Mouse (Mus musculus): Measurements from ENCODE around the gene Tmem98. TPM values are rescaled to one million over a fixed set of nuclear protein-coding genes. Genes with fewer than 3 reads are reported as not detected.
A peak's percentile ranks its signal among the peaks of the same experiment; 100 is the strongest.

The Tmem98 gene
- polyA plus RNA-seq, 1 experiment from 2014 or later, result 115 TPM

DNA sequence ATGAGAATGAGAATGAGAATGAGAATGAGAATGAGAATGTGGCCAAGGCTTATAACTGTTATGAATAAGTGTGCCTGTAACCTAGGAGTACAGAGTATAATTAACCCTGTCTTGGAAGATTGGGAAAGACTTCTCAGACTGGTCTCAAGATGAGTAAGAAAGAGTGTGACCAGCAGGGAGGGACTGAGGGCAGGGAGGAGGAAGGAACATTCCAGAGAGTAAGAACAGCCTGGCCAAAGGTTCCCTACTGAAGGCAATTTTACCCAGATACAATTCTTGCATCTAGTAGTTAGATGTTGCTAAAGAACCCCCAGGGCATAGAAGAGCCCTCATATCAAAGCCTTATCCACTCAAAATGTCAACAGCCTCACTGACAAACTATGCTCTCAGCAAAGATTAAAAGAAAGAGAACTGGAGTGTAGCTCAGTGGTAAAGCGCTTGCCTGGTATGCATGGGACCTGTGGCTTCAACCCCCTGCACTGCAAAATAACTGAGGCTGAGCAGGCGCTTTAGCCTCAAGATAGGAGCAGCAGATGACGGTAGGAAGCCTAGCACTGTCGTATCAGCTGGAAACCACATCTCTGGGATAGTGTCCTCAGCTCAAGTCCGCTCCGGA, 37.3 kb upstream of the Tmem98 start:
- no peaks in the 10 kb centered on the region for H3K36me3 ChIP-seq (ENCODE audit: control insufficient read depth, insufficient read depth, low read length)

DNA sequence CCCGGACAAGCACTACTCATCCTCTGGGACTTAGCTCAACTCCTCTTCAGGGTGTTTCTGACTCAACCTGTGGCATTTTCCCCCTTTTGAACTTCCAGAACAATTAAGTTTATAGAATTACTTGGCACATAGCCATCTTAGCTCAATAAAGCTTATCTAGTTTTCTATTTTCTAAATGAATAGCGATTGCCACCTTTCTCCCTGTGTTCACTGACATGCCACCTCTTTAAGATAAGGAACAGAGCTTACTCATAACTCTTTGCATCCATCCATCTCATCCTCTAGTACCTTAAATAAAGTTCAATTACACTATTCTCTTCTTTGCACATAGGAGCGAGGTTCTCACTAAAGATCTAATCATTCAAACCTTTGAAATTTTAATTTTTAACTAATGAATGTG, 34.4 kb upstream of the Tmem98 start:
- H3K27me3 ChIP-seq (ENCODE audit: control insufficient read depth, insufficient read depth, low read length), result no peaks in the 10 kb centered on the region
- H3K4me2 ChIP-seq (replicated peaks; ENCODE audit: low read depth, low read length), result no peak overlapping the region
- peaks cover 10% of the 10 kb centered on the region for H3K4me1 ChIP-seq (ENCODE audit: control insufficient read depth, insufficient read depth, low read length)
- no peaks in the 10 kb centered on the region for H3K9me3 ChIP-seq (ENCODE audit: control insufficient read depth, low read length)
- no peak overlapping the region for H3K9ac ChIP-seq (ENCODE audit: low read depth, low read length)
- H3K4me3 ChIP-seq (ENCODE audit: low read length), result no peak overlapping the region
- no peak for ATAC-seq (ENCODE audit: low FRiP score, low TSS enrichment)
- H3K27ac ChIP-seq (ENCODE audit: low read depth, low read length), result no peak overlapping the region
- H3K36me3 ChIP-seq (ENCODE audit: control insufficient read depth, insufficient read depth, low read length), result no peaks in the 10 kb centered on the region
- WGBS, result 86% methylated on average over 3 of the region's 3 CpGs

More for the DNA sequence above, 37.3 kb upstream of the Tmem98 start:
- H3K4me1 ChIP-seq (ENCODE audit: control insufficient read depth, insufficient read depth, low read length), result peaks cover 10% of the 10 kb centered on the region
- no peak overlapping the region for H3K4me3 ChIP-seq (ENCODE audit: low read length)
- no peak for ATAC-seq (ENCODE audit: low FRiP score, low TSS enrichment)
- no peak overlapping the region for H3K9ac ChIP-seq (ENCODE audit: low read depth, low read length)
- no peaks in the 10 kb centered on the region for H3K9me3 ChIP-seq (ENCODE audit: control insufficient read depth, low read length)
- 85% methylated on average over 6 of the region's 6 CpGs for WGBS
- no peak overlapping the region for H3K4me2 ChIP-seq (replicated peaks; ENCODE audit: low read depth, low read length)
- H3K27me3 ChIP-seq (ENCODE audit: control insufficient read depth, insufficient read depth, low read length), result no peaks in the 10 kb centered on the region
- H3K27ac ChIP-seq (ENCODE audit: low read depth, low read length), result no peak overlapping the region

DNA sequence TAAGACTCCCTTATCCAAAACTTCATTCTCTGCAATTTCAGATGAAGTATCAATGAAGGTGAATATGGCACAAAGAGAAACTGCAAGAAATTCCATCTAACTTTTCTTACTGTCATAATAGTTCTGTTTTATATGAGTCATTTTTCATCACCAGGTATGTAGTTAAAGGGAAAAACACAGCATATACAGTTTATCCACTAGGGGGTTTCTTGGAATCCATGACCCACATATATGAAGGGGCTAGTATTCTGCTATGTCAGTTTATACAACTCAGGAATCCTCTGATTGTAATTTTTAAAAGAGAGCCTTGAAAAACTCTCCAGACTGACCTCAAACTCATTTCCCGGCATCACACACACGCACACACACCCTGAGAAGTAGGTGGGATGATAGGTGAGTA, 32.3 kb upstream of the Tmem98 start:
- no peak for ATAC-seq (ENCODE audit: low FRiP score, low TSS enrichment)
- Histone ChIP-seq H3K4me2 (replicated peaks; ENCODE audit: low read depth, low read length) (no peak overlapping the region), H3K36me3 (ENCODE audit: control insufficient read depth, insufficient read depth, low read length) (no peaks in the 10 kb centered on the region), H3K9me3 (ENCODE audit: control insufficient read depth, low read length) (no peaks in the 10 kb centered on the region), H3K27ac (ENCODE audit: low read depth, low read length) (no peak overlapping the region), H3K4me1 (ENCODE audit: control insufficient read depth, insufficient read depth, low read length) (no peaks in the 10 kb centered on the region), H3K4me3 (ENCODE audit: low read length) (no peak overlapping the region), H3K27me3 (ENCODE audit: control insufficient read depth, insufficient read depth, low read length) (no peaks in the 10 kb centered on the region), H3K9ac (ENCODE audit: low read depth, low read length) (no peak overlapping the region)
- 90% methylated on average over 2 of the region's 2 CpGs for WGBS

DNA sequence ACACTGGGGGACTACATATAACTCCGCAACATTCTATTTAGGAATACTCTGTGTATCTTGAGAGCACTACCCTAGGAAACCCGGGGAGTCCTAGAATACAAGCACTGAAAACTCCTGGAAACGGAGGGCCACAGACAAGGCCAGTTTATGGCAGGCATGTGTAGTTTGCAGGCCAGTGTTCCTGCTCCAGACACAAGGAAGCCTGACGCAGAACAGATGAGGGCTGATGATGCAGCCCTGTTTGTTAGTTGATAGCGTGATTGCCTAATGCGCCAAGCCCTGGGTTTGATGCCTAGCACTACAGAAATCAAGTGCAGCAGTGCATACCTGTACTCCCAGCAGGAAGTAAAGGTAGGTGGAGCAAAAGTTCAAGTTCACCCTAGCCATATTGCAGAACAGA, 31.8 kb upstream of the Tmem98 start:
- no peak overlapping the region for H3K4me3 ChIP-seq (ENCODE audit: low read length)
- H3K9me3 ChIP-seq (ENCODE audit: control insufficient read depth, low read length), result no peaks in the 10 kb centered on the region
- H3K9ac ChIP-seq (ENCODE audit: low read depth, low read length), result no peak overlapping the region
- H3K4me1 ChIP-seq (ENCODE audit: control insufficient read depth, insufficient read depth, low read length), result no peaks in the 10 kb centered on the region
- H3K36me3 ChIP-seq (ENCODE audit: control insufficient read depth, insufficient read depth, low read length), result no peaks in the 10 kb centered on the region
- no peak for ATAC-seq (ENCODE audit: low FRiP score, low TSS enrichment)
- no peak overlapping the region for H3K4me2 ChIP-seq (replicated peaks; ENCODE audit: low read depth, low read length)
- WGBS, result 67% methylated on average over 6 of the region's 6 CpGs
- H3K27me3 ChIP-seq (ENCODE audit: control insufficient read depth, insufficient read depth, low read length), result no peaks in the 10 kb centered on the region
- no peak overlapping the region for H3K27ac ChIP-seq (ENCODE audit: low read depth, low read length)

DNA sequence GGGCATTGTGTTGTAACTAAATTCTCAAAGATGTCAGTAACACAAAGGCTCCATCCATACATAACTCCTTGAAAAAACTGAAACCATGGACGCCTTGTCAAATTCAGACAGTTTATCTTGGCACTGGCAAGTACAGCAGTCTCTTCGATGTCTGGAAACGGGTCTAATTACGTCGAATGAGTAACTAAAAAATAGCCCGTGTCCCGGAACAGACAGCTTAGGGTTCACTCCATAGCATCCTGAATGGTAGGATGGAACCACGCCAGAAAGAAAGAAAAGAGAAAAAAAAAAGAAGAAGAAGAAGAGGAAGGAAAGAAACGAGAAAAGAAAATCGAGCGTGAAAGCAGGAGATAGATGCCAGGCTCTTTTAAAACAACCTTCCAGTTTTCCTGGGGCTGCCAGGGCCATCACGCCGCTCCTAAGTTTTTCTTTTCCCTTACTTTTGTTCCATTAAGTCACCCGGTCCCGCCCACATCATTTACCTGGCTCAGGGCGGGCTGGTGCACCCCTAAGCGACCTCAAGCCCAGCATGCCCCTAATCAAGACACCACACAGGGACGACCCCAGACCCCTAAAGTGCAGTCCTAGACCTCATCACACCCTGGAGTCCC, 31.0 kb upstream of the Tmem98 start:
- Histone ChIP-seq H3K36me3 (ENCODE audit: control insufficient read depth, insufficient read depth, low read length) (no peaks in the 10 kb centered on the region), H3K4me3 (ENCODE audit: low read length) (peak overlapping the region; percentile 76), H3K4me2 (replicated peaks; ENCODE audit: low read depth, low read length) (peak overlapping the region; percentile 87), H3K27me3 (ENCODE audit: control insufficient read depth, insufficient read depth, low read length) (no peaks in the 10 kb centered on the region), H3K4me1 (ENCODE audit: control insufficient read depth, insufficient read depth, low read length) (0 out of 2 replicates have a peak, but pooled peaks cover 6% of the 10 kb centered on the region), H3K27ac (ENCODE audit: low read depth, low read length) (no peak overlapping the region), H3K9me3 (ENCODE audit: control insufficient read depth, low read length) (no peaks in the 10 kb centered on the region), H3K9ac (ENCODE audit: low read depth, low read length) (peak overlapping the region; percentile 76)
- ATAC-seq (ENCODE audit: low FRiP score, low TSS enrichment), result no peak
- 4% methylated on average over 18 of the region's 18 CpGs for WGBS

DNA sequence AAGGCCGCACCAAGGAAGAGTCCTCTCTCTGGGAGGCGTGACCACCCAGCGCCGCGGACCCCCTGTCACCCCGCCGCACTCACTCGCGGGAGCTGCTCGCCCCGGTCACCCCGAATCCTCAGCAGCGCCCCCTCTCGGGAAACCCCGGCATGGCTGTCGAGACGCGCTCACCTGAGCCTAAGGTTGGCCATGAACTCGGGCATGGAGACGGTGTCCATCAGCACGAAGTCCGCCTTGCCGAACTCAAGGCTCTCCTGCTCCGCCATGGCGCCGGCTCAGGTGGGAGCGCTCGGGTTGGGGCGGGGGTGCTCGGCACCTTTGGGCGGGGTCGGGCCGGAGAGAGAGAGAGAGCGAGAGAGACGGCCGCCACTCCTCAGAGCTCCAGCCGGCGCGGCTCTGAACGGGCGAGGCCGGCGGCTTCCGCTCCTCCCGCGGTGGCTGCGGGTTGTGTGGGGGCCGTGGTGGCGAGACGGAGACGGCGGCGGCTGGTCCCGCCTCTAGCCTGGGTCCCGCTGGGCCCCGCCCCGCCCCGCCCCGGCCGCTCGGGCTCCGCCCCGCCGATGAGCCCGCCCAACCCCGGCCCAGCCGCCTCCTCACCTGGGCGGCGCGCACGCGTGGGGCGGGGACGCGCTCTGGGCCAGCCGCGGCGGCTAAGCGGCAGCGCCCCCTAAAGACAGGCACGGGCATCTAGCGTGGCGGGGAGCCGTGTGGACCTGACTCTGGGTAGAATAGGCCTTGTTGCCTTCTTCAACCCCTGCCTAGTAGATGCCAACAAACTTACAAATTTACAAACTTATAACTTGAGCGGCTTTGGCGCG, 30.2 kb upstream of the Tmem98 start, which contains the start of gene Myo1d:
Myo1d (minus strand) TSS at position 499 of the 818 bp plus-strand sequence.
- Histone ChIP-seq H3K9me3 (ENCODE audit: control insufficient read depth, low read length) (no peaks in the 10 kb centered on the region), H3K4me1 (ENCODE audit: control insufficient read depth, insufficient read depth, low read length) (0 out of 2 replicates have a peak, but pooled peaks cover 7% of the 10 kb centered on the region), H3K36me3 (ENCODE audit: control insufficient read depth, insufficient read depth, low read length) (no peaks in the 10 kb centered on the region), H3K4me2 (replicated peaks; ENCODE audit: low read depth, low read length) (peak within 1 kb of the TSS; percentile 87), H3K9ac (ENCODE audit: low read depth, low read length) (peak within 1 kb of the TSS; percentile 76), H3K27me3 (ENCODE audit: control insufficient read depth, insufficient read depth, low read length) (no peaks in the 10 kb centered on the region), H3K4me3 (ENCODE audit: low read length) (peak within 1 kb of the TSS; percentile 76), H3K27ac (ENCODE audit: low read depth, low read length) (peak within 1 kb of the TSS; percentile 65; the same call in 1 of the 2 replicates)
- ATAC-seq (ENCODE audit: low FRiP score, low TSS enrichment), result peak; percentile 95
- 1% methylated on average over 71 of the region's 87 CpGs for WGBS

DNA sequence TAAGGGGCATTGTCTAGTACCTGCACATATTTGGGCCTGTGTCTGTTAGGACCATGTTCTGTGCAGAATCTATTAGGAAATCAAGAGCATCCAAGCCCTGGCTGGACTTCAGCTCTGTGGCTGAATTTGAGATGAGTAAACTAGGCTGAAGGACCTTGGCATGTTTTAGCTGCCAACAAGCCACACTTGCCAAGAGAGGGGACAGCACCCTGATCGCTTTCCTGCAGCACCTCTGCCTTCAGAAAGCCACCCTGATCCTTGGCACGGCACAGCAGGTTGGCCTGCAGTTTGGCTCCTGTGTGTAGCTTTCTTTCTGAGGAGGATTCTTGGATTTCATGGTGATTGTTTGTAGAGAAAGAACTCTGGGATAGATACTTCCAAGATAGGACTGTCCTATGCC, 28.4 kb upstream of the Tmem98 start:
- no peak for ATAC-seq (ENCODE audit: low FRiP score, low TSS enrichment)
- H3K27ac ChIP-seq (ENCODE audit: low read depth, low read length), result no peak overlapping the region
- H3K9me3 ChIP-seq (ENCODE audit: control insufficient read depth, low read length), result no peaks in the 10 kb centered on the region
- no peak overlapping the region for H3K4me2 ChIP-seq (replicated peaks; ENCODE audit: low read depth, low read length)
- 0 out of 2 replicates have a peak, but pooled peaks cover 7% of the 10 kb centered on the region for H3K4me1 ChIP-seq (ENCODE audit: control insufficient read depth, insufficient read depth, low read length)
- no peak overlapping the region for H3K9ac ChIP-seq (ENCODE audit: low read depth, low read length)
- no peaks in the 10 kb centered on the region for H3K27me3 ChIP-seq (ENCODE audit: control insufficient read depth, insufficient read depth, low read length)
- WGBS, result 98% methylated on average over 2 of the region's 2 CpGs
- H3K4me3 ChIP-seq (ENCODE audit: low read length), result no peak overlapping the region
- no peaks in the 10 kb centered on the region for H3K36me3 ChIP-seq (ENCODE audit: control insufficient read depth, insufficient read depth, low read length)

DNA sequence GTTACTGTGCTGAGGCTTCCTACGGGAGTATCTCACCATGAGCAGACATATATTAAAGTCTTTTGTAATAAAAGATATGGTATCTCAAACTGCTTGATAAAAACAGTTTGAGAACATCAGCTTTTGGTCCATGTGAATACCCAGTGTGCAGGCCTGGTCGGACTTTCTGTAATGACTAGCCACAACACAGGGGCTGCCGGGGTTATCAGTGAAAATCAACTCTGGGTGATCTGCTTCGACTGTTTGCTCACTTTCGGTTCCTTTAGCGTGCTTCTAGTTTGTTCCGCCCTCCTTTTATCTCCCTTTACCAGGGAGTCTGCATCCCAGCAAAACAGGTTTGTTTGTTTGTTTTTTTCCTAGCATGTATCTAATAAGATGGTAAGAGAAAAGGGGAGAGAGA, 26.5 kb upstream of the Tmem98 start:
- no peak overlapping the region for H3K4me3 ChIP-seq (ENCODE audit: low read length)
- H3K27ac ChIP-seq (ENCODE audit: low read depth, low read length), result peak overlapping the region; percentile 47; the same call in 1 of the 2 replicates
- H3K4me2 ChIP-seq (replicated peaks; ENCODE audit: low read depth, low read length), result no peak overlapping the region
- no peaks in the 10 kb centered on the region for H3K27me3 ChIP-seq (ENCODE audit: control insufficient read depth, insufficient read depth, low read length)
- H3K9ac ChIP-seq (ENCODE audit: low read depth, low read length), result no peak overlapping the region
- no peaks in the 10 kb centered on the region for H3K9me3 ChIP-seq (ENCODE audit: control insufficient read depth, low read length)
- H3K4me1 ChIP-seq (ENCODE audit: control insufficient read depth, insufficient read depth, low read length), result 0 out of 2 replicates have a peak, but pooled peaks cover 7% of the 10 kb centered on the region
- H3K36me3 ChIP-seq (ENCODE audit: control insufficient read depth, insufficient read depth, low read length), result no peaks in the 10 kb centered on the region
- WGBS, result 70% methylated on average over 7 of the region's 7 CpGs
- no peak for ATAC-seq (ENCODE audit: low FRiP score, low TSS enrichment)
